Mouse (Mus musculus) forebrain, embryonic 14.5 days (tissue): ENCODE measurements around the gene D630003M21Rik. TPM values are rescaled to one million over a fixed set of nuclear protein-coding genes. Genes with fewer than 3 reads are reported as not detected.

Experiments
- ATAC-seq: fragments of 200-750 bp; cut with Nextera tagmentation; 2 replicates; pipeline ENCODE4 v1.8.0; 2017; ENCODE audit warnings: mild to moderate bottlenecking, moderate library complexity
- DNase-seq: peaks from one replicate; pipeline ENCODE4 v3.0.0-alpha.2; 2015; ENCODE audit warnings: low spot score
- H3K27ac ChIP-seq: fragments of 300-500 bp; sonication (generic); 2 replicates; pipeline ENCODE4 v1.5.1; 2014; ENCODE audit warnings: low read depth, mild to moderate bottlenecking, control low read depth, low read length, moderate library complexity
- H3K27me3 ChIP-seq: fragments of 300-500 bp; sonication (generic); replicated peaks from 2 replicates; pipeline ENCODE4 v1.6.1; 2014; ENCODE audit warnings: low read length, control low read depth, mixed read lengths; ENCODE audit not compliant: control insufficient read depth, insufficient read depth
- H3K36me3 ChIP-seq: fragments of 300-500 bp; sonication (generic); 2 replicates; pipeline ENCODE4 v1.6.1; 2014; ENCODE audit warnings: low read length, control low read depth; ENCODE audit not compliant: control insufficient read depth, insufficient read depth
- H3K4me1 ChIP-seq: fragments of 300-500 bp; sonication (generic); 2 replicates; pipeline ENCODE4 v1.6.1; 2014; ENCODE audit warnings: antibody characterized with exemption, low read length, control low read depth; ENCODE audit not compliant: control insufficient read depth, insufficient read depth
- H3K4me2 ChIP-seq: fragments of 300-500 bp; sonication (generic); 2 replicates; pipeline ENCODE4 v1.6.1; 2014; ENCODE audit warnings: mild to moderate bottlenecking, control low read depth, low read length
- H3K4me3 ChIP-seq: fragments of 300-500 bp; sonication (generic); 2 replicates; pipeline ENCODE4 v1.5.1; 2014; ENCODE audit warnings: low read depth, low read length, control low read depth
- H3K9ac ChIP-seq: fragments of 300-500 bp; sonication (generic); 2 replicates; pipeline ENCODE4 v1.6.1; 2014; ENCODE audit warnings: mild to moderate bottlenecking, low read length, control low read depth, moderate library complexity
- H3K9me3 ChIP-seq: fragments of 300-500 bp; sonication (generic); replicated peaks from 2 replicates; pipeline ENCODE4 v1.6.1; 2016; ENCODE audit warnings: low read length, control low read depth, mixed read lengths; ENCODE audit not compliant: control insufficient read depth
- WGBS: fragments of 180-500 bp; shearing (Covaris S2); extraction: QIAGEN DNeasy Blood & Tissue Kit; methylation state at CpG from one replicate; pipeline ENCODE4 v1.1.7; 2014; 5-methylcytosine and 5-hydroxymethylcytosine counted together
- polyA plus RNA-seq: library from polyadenylated mRNA; unstranded; fragments of >200 nt; fragmentation: Nextera tagmentation; extraction: Ambion mirVana; gene quantifications from 2 replicates; pipeline ENCODE4 v1.2.1, GENCODE M21; 2014

Gene D630003M21Rik
- 1.5 and 2.2 TPM in 2 replicates for polyA plus RNA-seq

DNA sequence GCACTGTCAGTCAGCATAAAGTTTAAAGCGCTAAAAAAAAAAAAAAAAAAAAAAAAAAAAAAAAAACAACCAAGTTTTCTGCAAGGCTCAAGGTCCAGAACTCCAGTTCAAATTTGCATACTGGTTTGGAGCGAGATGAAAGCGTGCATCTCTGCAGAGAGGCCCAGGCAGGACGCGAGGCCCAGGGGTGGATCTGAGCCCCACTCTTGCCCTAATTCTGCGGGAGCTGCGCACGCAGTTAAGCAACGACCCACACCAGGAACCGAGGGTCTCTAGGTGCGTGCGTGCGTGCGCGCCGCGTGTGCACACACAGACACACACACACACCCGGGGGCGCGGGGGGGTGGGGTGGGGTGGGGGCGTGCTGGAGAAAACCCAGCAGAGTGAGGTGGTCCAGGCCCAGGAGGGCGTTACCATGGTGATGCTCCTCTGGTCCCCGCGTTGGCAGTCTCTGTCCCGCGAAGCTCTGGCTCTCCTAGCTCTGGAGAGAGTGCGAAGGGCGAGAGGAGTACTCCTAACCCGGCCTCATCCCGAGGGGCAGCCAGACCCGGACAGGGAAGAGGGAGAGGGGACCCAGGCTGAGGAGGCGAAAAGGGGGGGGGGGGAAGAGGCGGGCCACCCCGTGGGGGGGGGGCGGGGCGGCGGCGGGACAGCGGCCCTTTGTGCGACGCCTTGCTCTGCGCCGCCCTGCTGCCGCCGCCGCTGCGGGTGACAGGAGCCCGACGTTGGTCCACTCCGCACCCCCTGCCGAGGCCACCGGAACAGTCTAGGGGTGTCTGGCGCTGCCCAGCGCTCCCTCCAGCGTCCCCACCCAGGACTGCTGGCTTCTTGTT is at the start of gene D630003M21Rik:
Gene D630003M21Rik, minus strand, starts transcription at position 553 of the 833 bp plus-strand sequence.
- ATAC-seq = peak; percentile 86
- peak; percentile 71 for DNase-seq

DNA sequence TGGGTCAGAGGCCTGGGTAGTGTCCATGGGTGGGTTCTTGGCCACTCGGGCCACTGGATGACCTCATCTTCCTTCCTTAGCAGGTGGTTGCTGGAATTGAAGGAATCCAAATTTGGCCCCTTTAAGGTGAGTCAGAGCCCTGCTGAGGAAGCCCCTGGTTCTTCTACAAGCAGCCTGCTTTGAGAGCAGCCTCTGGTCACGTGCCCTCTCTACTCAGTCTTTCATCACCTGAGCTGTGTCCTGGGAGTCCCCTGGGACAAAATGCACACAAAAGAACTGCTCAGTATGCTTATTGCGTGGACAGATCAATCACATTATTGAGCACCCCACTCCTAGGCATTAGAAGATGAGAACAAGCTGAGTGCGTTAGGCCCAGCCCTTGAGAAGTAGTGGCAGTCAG is 47.9 kb upstream of the D630003M21Rik start:
- Histone ChIP-seq H3K4me2 (no peak overlapping the region), H3K36me3 (no peaks in the 10 kb centered on the region), H3K4me1 (no peaks in the 10 kb centered on the region), H3K9me3 (no peaks in the 10 kb centered on the region), H3K4me3 (no peak overlapping the region), H3K27ac (no peak overlapping the region), H3K27me3 (no peaks in the 10 kb centered on the region), H3K9ac (no peak overlapping the region)
- WGBS = 73% methylated on average over 4 of the region's 4 CpGs
- ATAC-seq (no peak), DNase-seq (no peak)

More for the DNA sequence above, at the start of gene D630003M21Rik:
- H3K27me3 ChIP-seq = no peaks in the 10 kb centered on the region
- no peak within 1 kb of the TSS for H3K27ac ChIP-seq
- under 1% methylated on average over 44 of the region's 55 CpGs for WGBS
- no peaks in the 10 kb centered on the region for H3K36me3 ChIP-seq
- H3K9ac ChIP-seq = peak within 1 kb of the TSS; percentile 70
- peak within 1 kb of the TSS; percentile 37 for H3K4me3 ChIP-seq
- H3K9me3 ChIP-seq = no peaks in the 10 kb centered on the region
- H3K4me2 ChIP-seq = peak within 1 kb of the TSS; percentile 88
- peaks cover 10% of the 10 kb centered on the region for H3K4me1 ChIP-seq

DNA sequence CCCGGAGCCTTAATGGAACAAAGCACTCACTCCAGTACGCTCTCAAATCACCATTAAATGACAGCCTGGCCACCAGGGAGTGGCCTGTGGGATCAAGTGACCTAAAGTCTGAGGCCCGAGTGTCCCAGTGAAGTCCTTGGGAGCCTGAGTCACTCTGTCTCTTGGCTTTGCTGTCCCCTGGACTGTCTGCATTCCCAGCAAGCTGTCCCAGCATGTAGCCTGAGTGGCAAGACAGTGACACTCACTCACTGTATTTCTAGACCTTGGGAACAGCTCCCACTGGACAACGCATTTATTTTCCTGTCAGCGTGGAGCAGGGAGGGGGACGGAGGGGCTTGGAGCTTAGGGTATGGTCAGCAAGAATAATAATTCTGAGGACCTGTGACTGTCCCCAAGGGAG is 47.4 kb upstream of the D630003M21Rik start:
- no peak for DNase-seq
- no peak overlapping the region for H3K4me2 ChIP-seq
- 84% methylated on average over 6 of the region's 6 CpGs for WGBS

DNA sequence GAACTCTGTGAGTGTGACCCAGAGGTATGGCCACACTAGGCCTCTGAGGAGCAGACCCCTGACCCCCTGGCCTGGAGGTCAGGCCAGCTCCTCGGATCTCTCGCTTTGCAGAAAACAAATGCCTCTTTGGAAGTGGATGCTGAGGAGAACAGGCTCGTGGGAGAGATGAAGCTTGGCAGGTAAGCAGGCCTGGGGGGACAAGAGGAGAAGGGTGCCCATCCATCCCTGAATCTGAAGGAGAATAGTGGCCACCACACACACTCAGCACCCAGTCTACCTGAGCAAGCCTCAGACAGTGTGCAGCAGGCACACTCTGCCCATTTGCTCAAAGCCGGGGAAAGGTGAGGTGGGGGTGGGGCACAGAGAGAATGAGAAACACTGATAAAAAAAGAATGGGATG is 46.8 kb upstream of the D630003M21Rik start:
- WGBS = 85% methylated on average over 4 of the region's 4 CpGs
- Histone ChIP-seq H3K36me3 (no peaks in the 10 kb centered on the region), H3K4me1 (no peaks in the 10 kb centered on the region), H3K27me3 (no peaks in the 10 kb centered on the region), H3K9ac (no peak overlapping the region), H3K4me2 (no peak overlapping the region), H3K4me3 (no peak overlapping the region), H3K9me3 (no peaks in the 10 kb centered on the region), H3K27ac (no peak overlapping the region)
- ATAC-seq = no peak
- DNase-seq = no peak

More for the DNA sequence above, 47.4 kb upstream of the D630003M21Rik start:
- Histone ChIP-seq H3K4me3 (no peak overlapping the region), H3K36me3 (no peaks in the 10 kb centered on the region), H3K27ac (no peak overlapping the region), H3K4me1 (no peaks in the 10 kb centered on the region), H3K27me3 (no peaks in the 10 kb centered on the region), H3K9me3 (no peaks in the 10 kb centered on the region), H3K9ac (no peak overlapping the region)
- no peak for ATAC-seq

DNA sequence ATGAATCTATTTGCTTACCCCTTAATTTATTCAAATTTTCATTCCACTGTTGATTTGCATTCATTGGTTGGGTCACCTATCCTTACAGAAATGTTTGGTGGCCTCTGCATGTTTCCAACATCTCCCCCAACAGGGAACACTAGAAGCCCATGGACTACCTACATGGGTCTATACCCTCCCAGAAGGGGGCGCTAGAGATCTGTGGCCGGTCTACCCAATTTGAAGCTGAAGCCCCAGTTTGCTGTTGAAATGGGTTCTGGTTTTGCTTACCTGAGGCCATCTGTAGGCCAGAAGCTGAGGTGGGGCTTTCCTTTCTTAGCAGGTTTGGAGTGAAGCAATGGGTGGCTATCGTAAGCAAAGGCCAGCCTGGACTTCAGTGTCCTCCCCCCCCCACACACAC is 46.3 kb upstream of the D630003M21Rik start:
- H3K36me3 ChIP-seq = no peaks in the 10 kb centered on the region
- H3K4me2 ChIP-seq = no peak overlapping the region
- H3K9ac ChIP-seq = no peak overlapping the region
- no peak for DNase-seq
- H3K27ac ChIP-seq = no peak overlapping the region
- no peak for ATAC-seq
- WGBS = 94% methylated on average over 3 of the region's 3 CpGs
- no peaks in the 10 kb centered on the region for H3K9me3 ChIP-seq
- no peaks in the 10 kb centered on the region for H3K4me1 ChIP-seq
- H3K4me3 ChIP-seq = no peak overlapping the region
- H3K27me3 ChIP-seq = no peaks in the 10 kb centered on the region

DNA sequence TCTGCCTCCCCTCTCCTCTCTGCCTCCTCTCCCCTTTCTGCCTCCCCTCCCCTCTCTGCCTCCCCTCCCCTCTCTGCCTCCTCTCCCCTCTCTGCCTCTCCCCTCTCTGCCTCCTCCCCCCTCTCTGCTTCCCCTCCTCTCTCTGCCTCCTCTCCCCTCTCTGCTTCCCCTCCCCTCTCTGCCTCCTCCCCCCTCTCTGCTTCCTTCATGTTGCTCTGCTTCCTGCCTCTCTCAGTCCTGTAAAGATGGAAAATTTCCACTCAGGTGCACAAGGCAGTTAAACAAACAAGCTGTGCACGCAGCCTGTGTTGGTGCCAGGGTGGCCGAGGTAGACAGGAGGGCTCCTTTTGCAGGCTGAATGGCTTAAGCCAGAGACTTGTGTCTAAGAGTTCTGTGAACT is 44.6 kb upstream of the D630003M21Rik start:
- Histone ChIP-seq H3K4me2 (no peak overlapping the region), H3K27me3 (no peaks in the 10 kb centered on the region), H3K27ac (no peak overlapping the region), H3K9me3 (no peaks in the 10 kb centered on the region), H3K9ac (no peak overlapping the region), H3K36me3 (no peaks in the 10 kb centered on the region), H3K4me3 (no peak overlapping the region), H3K4me1 (no peaks in the 10 kb centered on the region)
- 23% methylated on average over 2 of the region's 2 CpGs for WGBS
- DNase-seq = peak; percentile 33
- ATAC-seq = no peak

DNA sequence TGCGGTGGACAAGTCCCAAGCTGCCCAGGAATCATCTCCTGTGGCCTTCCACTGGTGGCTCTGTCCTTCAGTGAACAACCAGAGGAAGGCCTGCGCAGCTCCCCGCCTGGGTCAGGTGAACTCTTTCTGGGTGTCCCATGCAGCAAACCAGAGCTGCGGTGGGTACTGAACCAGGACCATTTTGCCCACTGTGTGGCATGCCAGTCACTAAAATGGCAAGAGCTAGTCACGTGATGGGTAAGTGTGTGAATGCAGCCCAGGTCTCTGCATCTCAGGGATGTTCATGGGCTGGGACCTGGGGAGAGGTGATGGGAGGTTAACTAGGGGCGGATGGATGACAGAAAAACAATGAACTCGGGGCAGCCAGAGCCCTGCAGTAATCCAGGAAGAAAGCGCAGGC is 41.0 kb upstream of the D630003M21Rik start:
- H3K4me2 ChIP-seq = no peak overlapping the region
- H3K9me3 ChIP-seq = no peaks in the 10 kb centered on the region
- H3K27ac ChIP-seq = no peak overlapping the region
- no peaks in the 10 kb centered on the region for H3K36me3 ChIP-seq
- H3K27me3 ChIP-seq = no peaks in the 10 kb centered on the region
- no peaks in the 10 kb centered on the region for H3K4me1 ChIP-seq
- H3K4me3 ChIP-seq = no peak overlapping the region
- no peak overlapping the region for H3K9ac ChIP-seq
- 78% methylated on average over 8 of the region's 8 CpGs for WGBS
- ATAC-seq = no peak
- no peak for DNase-seq

DNA sequence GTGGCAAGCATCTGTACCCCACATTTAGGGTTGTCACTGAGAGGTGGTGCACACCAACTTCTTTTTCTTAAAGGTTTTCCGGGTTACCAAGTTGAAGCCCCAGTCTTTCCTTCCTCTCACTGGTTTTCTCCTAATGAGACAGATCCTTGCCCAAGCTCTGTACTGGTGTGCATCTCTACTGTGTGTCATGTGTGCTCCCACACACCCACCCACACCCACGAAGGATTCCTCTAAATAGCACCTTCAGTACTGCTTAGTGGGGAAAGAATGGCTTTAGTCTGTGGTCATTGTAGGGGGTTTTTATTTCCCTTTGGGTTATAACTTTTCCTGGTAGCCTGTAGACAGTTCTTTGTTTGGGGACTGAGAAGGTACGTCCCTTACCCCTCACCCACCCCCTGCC is 35.9 kb upstream of the D630003M21Rik start:
- ATAC-seq (no peak), DNase-seq (no peak)
- 75% methylated on average over 3 of the region's 3 CpGs for WGBS
- Histone ChIP-seq H3K36me3 (no peaks in the 10 kb centered on the region), H3K9me3 (no peaks in the 10 kb centered on the region), H3K27me3 (no peaks in the 10 kb centered on the region), H3K4me3 (no peak overlapping the region), H3K9ac (no peak overlapping the region), H3K4me2 (no peak overlapping the region), H3K4me1 (no peaks in the 10 kb centered on the region), H3K27ac (no peak overlapping the region)

DNA sequence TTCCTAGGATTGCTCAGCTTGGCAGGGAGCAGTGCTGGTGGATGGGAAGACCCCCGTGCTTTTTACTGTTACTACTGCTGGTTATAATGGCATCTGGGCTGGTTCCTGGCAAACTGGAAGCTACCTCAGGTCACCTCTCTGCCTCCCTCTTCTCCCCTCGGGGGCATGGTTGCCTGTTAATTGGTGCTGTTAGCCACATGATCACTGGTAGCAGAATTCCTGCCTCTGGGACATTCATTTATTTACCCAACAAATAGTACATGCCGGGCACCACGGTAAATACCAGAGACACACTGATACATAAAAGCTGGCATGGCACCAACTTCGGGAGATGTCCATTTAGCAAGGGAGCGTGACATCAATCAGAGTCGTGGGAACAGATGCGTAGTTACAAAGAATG is 30.5 kb upstream of the D630003M21Rik start:
- H3K4me1 ChIP-seq = no peaks in the 10 kb centered on the region
- ATAC-seq (no peak), DNase-seq (no peak)
- no peak overlapping the region for H3K4me3 ChIP-seq
- H3K4me2 ChIP-seq = no peak overlapping the region
- no peak overlapping the region for H3K9ac ChIP-seq
- H3K27ac ChIP-seq = no peak overlapping the region
- H3K27me3 ChIP-seq = no peaks in the 10 kb centered on the region
- no peaks in the 10 kb centered on the region for H3K36me3 ChIP-seq
- 75% methylated on average over 8 of the region's 8 CpGs for whole genome bisulfite sequencing
- no peaks in the 10 kb centered on the region for H3K9me3 ChIP-seq
